Mouse (Mus musculus) neural tube, embryonic 12.5 days (tissue): ENCODE results near the gene Phf19. TPM values are rescaled to one million over a fixed set of nuclear protein-coding genes. Genes with fewer than 3 reads are reported as not detected.

Source experiments
- ATAC-seq: fragments of 200-750 bp; cut with Nextera tagmentation; 2 replicates; pipeline ENCODE4 v1.8.0; 2017; ENCODE audit warnings: low read depth, mild to moderate bottlenecking, moderate TSS enrichment, moderate library complexity; ENCODE audit not compliant: low FRiP score
- H3K27ac ChIP-seq: fragments of 300-500 bp; sonication (generic); 2 replicates; pipeline ENCODE4 v1.5.1; 2016
- H3K27me3 ChIP-seq: fragments of 300-500 bp; sonication (generic); replicated peaks from 2 replicates; pipeline ENCODE4 v1.6.1; 2016; ENCODE audit warnings: mild to moderate bottlenecking
- H3K36me3 ChIP-seq: fragments of 300-500 bp; sonication (generic); 2 replicates; pipeline ENCODE4 v1.6.1; 2016; ENCODE audit warnings: mild to moderate bottlenecking
- H3K4me1 ChIP-seq: fragments of 300-500 bp; sonication (generic); 2 replicates; pipeline ENCODE4 v1.6.1; 2016
- H3K4me2 ChIP-seq: fragments of 300-500 bp; sonication (generic); replicated peaks from 2 replicates; pipeline ENCODE4 v1.6.1; 2016; ENCODE audit warnings: mild to moderate bottlenecking
- H3K4me3 ChIP-seq: fragments of 300-500 bp; sonication (generic); 2 replicates; pipeline ENCODE4 v1.5.1; 2016
- H3K9ac ChIP-seq: fragments of 300-500 bp; sonication (generic); 2 replicates; pipeline ENCODE4 v1.6.1; 2016; ENCODE audit warnings: mild to moderate bottlenecking
- H3K9me3 ChIP-seq: fragments of 300-500 bp; sonication (generic); 2 replicates; pipeline ENCODE4 v1.6.1; 2016; ENCODE audit warnings: mild to moderate bottlenecking
- WGBS: fragments of 180-500 bp; shearing (Covaris S2); methylation state at CpG from one replicate; pipeline ENCODE4 v1.1.7; 2016; 5-methylcytosine and 5-hydroxymethylcytosine counted together
- polyA plus RNA-seq: library from polyadenylated mRNA; unstranded; fragments of >200 nt; fragmentation: Nextera tagmentation; extraction: Ambion mirVana; gene quantifications from 2 replicates; pipeline ENCODE4 v1.2.1, GENCODE M21; 2016

Phf19 gene
- polyA plus RNA-seq, 1 experiment from 2014 or later = 1.1 TPM

DNA sequence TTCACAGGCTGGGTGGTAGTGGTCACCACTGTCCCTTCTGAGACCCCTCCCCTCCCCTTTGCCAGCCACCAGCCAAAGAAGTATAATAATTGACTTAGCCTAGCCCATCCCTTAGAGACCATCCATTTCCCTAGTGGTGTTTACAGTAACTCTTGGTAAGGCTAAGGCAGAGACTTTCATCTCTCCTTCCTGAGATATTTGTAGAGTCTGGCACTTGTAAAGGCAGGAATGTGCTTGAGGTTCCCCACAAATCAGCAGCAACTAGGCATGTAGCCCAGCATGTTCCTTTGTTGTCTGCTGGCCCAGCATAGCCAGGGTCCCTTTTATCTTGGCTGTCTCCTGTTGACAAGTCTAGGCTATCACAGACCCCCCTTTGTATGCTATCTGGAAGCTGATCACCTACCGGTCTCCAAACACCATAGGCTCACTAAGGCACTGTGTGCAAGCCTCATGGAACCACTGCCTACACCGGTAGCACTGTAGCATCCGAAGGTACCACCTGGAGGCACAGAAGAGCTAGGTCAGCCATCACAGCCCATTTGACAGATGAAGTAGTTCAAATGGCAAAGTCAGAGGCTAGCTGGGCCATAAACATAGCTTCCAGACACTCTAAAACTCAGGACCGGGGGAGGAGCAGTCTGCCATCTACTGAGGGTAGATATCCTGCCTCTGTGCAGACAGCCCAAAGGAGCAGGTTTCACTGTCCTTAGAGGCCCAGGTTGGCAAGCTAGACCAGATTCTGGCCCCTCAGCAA, 10.0 kb downstream of the Phf19 start:
- WGBS = 71% methylated on average over 4 of the region's 4 CpGs
- ATAC-seq = no peak
- no peak overlapping the region for H3K9ac ChIP-seq
- H3K9me3 ChIP-seq = no peaks in the 10 kb centered on the region
- H3K36me3 ChIP-seq = no peaks in the 10 kb centered on the region
- peak overlapping the region; percentile 64 for H3K4me2 ChIP-seq
- H3K27ac ChIP-seq = no peak overlapping the region
- no peaks in the 10 kb centered on the region for H3K27me3 ChIP-seq
- no peak overlapping the region for H3K4me3 ChIP-seq
- H3K4me1 ChIP-seq = peaks cover 18% of the 10 kb centered on the region

- no peak for ATAC-seq
- no peak overlapping the region for H3K4me3 ChIP-seq
- no peak overlapping the region for H3K9ac ChIP-seq
- no peaks in the 10 kb centered on the region for H3K36me3 ChIP-seq
- H3K27me3 ChIP-seq = no peaks in the 10 kb centered on the region
- no peak overlapping the region for H3K4me2 ChIP-seq
- H3K9me3 ChIP-seq = no peaks in the 10 kb centered on the region
- WGBS = 89% methylated on average over 7 of the region's 7 CpGs
- no peak overlapping the region for H3K27ac ChIP-seq
- H3K4me1 ChIP-seq = peaks cover 18% of the 10 kb centered on the region
These were observed 10.6 kb downstream of the Phf19 start for GRCm38 (mm10) chr2:34903191-34903590.

DNA sequence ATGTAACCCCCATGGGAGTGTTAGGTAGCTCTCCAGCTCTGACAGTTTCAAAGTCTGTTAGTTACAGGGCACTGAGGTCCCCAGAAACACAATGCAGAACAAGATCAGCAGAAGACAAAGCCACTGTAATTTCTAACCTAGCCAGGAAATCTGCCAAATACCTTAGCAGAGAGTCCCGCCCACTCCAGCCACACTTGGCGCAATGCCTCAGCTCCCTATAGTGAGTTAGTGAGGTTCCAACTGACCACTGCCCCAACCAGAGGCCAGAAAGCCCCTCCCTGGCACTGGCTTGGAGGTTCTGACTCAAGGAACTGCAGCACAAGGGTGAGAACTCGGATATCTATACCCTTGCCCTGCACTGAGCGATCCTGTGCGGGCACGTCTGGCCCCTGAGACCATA, 11.1 kb downstream of the Phf19 start:
- WGBS = 90% methylated on average over 6 of the region's 6 CpGs
- Histone ChIP-seq H3K4me1 (peaks cover 18% of the 10 kb centered on the region), H3K27ac (no peak overlapping the region), H3K36me3 (no peaks in the 10 kb centered on the region), H3K4me3 (no peak overlapping the region), H3K9ac (no peak overlapping the region), H3K4me2 (no peak overlapping the region), H3K9me3 (no peaks in the 10 kb centered on the region), H3K27me3 (no peaks in the 10 kb centered on the region)
- no peak for ATAC-seq

GRCm38 (mm10) chr2:34901726-34902125, 12.1 kb downstream of the Phf19 start:
- no peak for ATAC-seq
- H3K4me1 ChIP-seq = peaks cover 16% of the 10 kb centered on the region
- H3K27ac ChIP-seq = no peak overlapping the region
- WGBS = 79% methylated on average over 4 of the region's 4 CpGs
- H3K4me2 ChIP-seq = no peak overlapping the region
- H3K4me3 ChIP-seq = no peak overlapping the region
- no peaks in the 10 kb centered on the region for H3K27me3 ChIP-seq
- no peaks in the 10 kb centered on the region for H3K9me3 ChIP-seq
- no peak overlapping the region for H3K9ac ChIP-seq
- no peaks in the 10 kb centered on the region for H3K36me3 ChIP-seq

DNA sequence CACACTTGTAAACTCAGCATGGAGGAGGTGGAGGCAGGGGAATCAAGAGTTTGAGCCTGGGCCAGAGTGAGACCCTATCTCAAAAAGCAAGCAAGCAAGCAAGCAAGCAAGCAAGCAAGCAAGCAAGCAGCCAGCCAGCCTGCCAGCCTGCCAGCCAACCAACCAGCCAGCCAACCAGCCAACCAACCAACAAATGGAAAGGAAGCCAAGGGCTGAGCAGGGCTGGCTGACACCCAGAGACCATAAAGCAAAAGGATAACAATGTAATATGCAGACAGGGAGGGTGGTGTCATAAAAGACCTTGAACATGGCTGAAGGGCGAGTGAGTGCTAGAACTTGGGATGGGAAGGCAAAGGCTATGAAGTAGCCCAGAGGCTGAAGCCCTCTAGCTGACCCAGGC, 13.4 kb downstream of the Phf19 start:
- H3K36me3 ChIP-seq = no peaks in the 10 kb centered on the region
- no peak for ATAC-seq
- H3K27me3 ChIP-seq = no peaks in the 10 kb centered on the region
- H3K4me3 ChIP-seq = no peak overlapping the region
- no peak overlapping the region for H3K4me2 ChIP-seq
- H3K27ac ChIP-seq = no peak overlapping the region
- WGBS = 78% methylated on average over 1 of the region's 1 CpGs
- peaks cover 14% of the 10 kb centered on the region for H3K4me1 ChIP-seq
- no peak overlapping the region for H3K9ac ChIP-seq
- H3K9me3 ChIP-seq = no peaks in the 10 kb centered on the region

GRCm38 (mm10) chr2:34899682-34900081, 14.1 kb downstream of the Phf19 start:
- H3K9ac ChIP-seq = no peak overlapping the region
- no peak overlapping the region for H3K4me2 ChIP-seq
- 83% methylated on average over 11 of the region's 11 CpGs for WGBS
- H3K27ac ChIP-seq = no peak overlapping the region
- no peaks in the 10 kb centered on the region for H3K36me3 ChIP-seq
- H3K4me3 ChIP-seq = no peak overlapping the region
- peaks cover 8% of the 10 kb centered on the region for H3K4me1 ChIP-seq
- no peak for ATAC-seq
- no peaks in the 10 kb centered on the region for H3K27me3 ChIP-seq
- H3K9me3 ChIP-seq = no peaks in the 10 kb centered on the region

GRCm38 (mm10) chr2:34897820-34898219, 16.0 kb downstream of the Phf19 start:
- ATAC-seq = no peak
- WGBS = 22% methylated on average over 10 of the region's 10 CpGs
- no peaks in the 10 kb centered on the region for H3K27me3 ChIP-seq
- no peak overlapping the region for H3K4me3 ChIP-seq
- no peak overlapping the region for H3K4me2 ChIP-seq
- H3K36me3 ChIP-seq = no peaks in the 10 kb centered on the region
- no peaks in the 10 kb centered on the region for H3K4me1 ChIP-seq
- no peak overlapping the region for H3K27ac ChIP-seq
- H3K9me3 ChIP-seq = no peaks in the 10 kb centered on the region
- H3K9ac ChIP-seq = no peak overlapping the region

DNA sequence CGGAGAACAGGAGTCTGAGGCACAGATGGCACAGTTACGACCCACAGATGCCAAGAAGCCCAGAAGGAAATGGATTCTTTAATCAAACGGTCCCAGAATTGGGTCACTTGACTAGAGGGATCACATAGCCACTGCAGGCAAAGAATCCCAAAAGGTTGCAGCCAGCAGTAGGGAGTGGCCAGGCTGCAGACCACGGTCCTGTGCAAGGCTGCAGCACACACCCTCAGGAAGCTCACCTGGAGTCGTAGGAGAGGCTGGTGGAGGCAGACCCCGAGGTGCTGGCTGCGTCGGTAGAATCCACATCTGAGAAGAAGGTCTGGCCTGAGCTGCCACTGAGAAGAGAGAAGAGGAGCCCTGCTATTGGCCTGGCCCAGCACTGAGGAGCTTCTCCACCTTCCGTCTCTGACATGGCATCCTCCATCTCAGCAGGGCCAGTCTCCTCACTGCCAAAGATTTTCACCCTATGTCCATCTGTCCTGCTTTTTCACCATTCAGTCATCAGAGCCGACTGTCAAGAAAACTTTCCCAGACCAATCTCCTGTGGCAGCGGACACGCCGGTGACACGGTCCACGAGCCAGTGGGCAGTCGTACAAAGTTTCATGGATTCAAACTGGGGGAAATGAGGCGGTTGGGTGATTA, 16.9 kb downstream of the Phf19 start:
- ATAC-seq = no peak
- no peak overlapping the region for H3K4me2 ChIP-seq
- 83% methylated on average over 17 of the region's 17 CpGs for WGBS
- H3K36me3 ChIP-seq = no peaks in the 10 kb centered on the region
- H3K27ac ChIP-seq = no peak overlapping the region
- no peaks in the 10 kb centered on the region for H3K27me3 ChIP-seq
- H3K4me3 ChIP-seq = no peak overlapping the region
- H3K9ac ChIP-seq = no peak overlapping the region
- no peaks in the 10 kb centered on the region for H3K9me3 ChIP-seq
- H3K4me1 ChIP-seq = no peaks in the 10 kb centered on the region

DNA sequence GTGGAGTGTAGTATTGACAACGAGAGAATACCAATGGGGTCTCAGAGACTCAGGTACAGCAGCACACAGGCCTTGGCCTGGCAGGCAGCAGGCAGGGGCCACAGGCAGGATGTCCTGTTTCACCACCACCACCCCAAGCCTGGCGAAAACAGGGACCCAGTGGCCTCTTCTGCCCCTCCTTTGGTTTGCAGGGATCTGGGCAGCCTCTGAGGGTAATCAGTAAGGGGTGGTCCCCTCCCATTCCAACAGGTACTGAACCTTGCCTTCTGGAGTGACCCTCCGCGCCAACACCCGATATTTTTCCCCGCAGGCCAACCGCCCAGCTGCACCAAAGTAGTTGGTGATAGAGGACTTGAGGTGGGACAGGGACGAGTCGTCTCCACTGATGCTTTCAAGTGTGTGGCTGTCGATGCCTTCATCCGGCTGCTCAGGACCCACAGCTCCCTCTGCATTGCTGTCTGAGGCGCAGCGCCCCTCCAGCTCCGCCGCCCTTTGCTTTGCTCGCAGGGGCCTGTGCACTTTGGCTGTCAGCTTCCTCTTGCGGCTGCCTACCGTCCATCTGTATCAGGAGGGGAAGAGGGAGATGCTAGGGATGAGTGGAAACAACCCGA, 18.2 kb downstream of the Phf19 start:
- no peak overlapping the region for H3K4me2 ChIP-seq
- no peaks in the 10 kb centered on the region for H3K36me3 ChIP-seq
- H3K4me3 ChIP-seq = no peak overlapping the region
- WGBS = 80% methylated on average over 19 of the region's 19 CpGs
- no peak overlapping the region for H3K9ac ChIP-seq
- no peak for ATAC-seq
- no peaks in the 10 kb centered on the region for H3K4me1 ChIP-seq
- H3K27me3 ChIP-seq = no peaks in the 10 kb centered on the region
- no peak overlapping the region for H3K27ac ChIP-seq
- H3K9me3 ChIP-seq = no peaks in the 10 kb centered on the region

DNA sequence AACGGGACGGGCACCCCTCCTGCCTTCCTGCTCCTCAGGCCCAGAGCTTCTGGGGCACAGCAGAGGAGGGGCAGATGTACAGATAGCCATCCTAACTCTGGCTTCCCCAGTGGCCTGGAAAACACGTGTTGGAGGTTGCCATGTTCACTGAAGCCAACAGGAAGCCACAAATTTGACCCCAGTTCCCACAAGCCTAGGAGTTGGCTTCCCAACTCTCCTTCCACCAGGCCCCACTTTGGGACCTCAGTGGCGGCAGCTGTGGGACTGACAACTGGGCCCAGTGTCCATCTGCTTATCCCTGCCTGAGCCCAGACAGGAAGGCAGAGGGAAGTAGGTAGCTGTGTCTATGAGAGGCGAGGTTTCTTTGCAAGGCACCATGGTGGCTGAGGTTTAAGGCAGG, 19.9 kb downstream of the Phf19 start:
- Histone ChIP-seq H3K9ac (no peak overlapping the region), H3K4me3 (no peak overlapping the region), H3K4me2 (no peak overlapping the region), H3K9me3 (no peaks in the 10 kb centered on the region), H3K4me1 (no peaks in the 10 kb centered on the region), H3K27me3 (no peaks in the 10 kb centered on the region), H3K36me3 (no peaks in the 10 kb centered on the region), H3K27ac (no peak overlapping the region)
- WGBS = 77% methylated on average over 5 of the region's 5 CpGs
- no peak for ATAC-seq

DNA sequence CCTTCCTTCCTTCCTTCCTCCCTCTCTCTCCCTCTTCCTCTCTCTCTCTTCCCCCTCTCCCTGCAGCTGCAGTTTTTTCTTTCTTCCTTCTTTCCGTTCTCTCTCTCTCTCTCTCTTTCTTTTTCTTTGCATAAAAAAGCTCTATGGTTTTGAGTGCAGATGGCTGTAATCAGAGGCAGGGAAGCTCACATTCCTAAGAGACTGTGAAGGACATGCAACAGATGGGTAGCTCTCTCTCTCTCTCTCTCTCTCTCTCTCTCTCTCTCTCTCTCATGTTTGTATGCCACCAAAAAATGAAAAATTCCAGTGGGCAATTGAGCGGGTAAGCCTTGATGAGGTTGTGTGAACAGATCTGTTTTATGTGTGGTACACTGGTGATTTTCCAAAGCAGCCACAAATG, 29.6 kb downstream of the Phf19 start:
- no peaks in the 10 kb centered on the region for H3K9me3 ChIP-seq
- H3K27me3 ChIP-seq = 0 out of 2 replicates have a peak, but pooled peaks cover 6% of the 10 kb centered on the region
- H3K4me2 ChIP-seq = no peak overlapping the region
- H3K9ac ChIP-seq = no peak overlapping the region
- H3K4me3 ChIP-seq = no peak overlapping the region
- ATAC-seq = no peak
- 73% methylated on average over 2 of the region's 2 CpGs for WGBS
- H3K36me3 ChIP-seq = no peaks in the 10 kb centered on the region
- H3K27ac ChIP-seq = no peak overlapping the region
- no peaks in the 10 kb centered on the region for H3K4me1 ChIP-seq

- WGBS = 70% methylated on average over 5 of the region's 5 CpGs
- Histone ChIP-seq H3K27ac (no peak overlapping the region), H3K27me3 (0 out of 2 replicates have a peak, but pooled peaks cover 6% of the 10 kb centered on the region), H3K9ac (no peak overlapping the region), H3K4me3 (no peak overlapping the region), H3K4me1 (no peaks in the 10 kb centered on the region), H3K36me3 (no peaks in the 10 kb centered on the region), H3K4me2 (no peak overlapping the region), H3K9me3 (no peaks in the 10 kb centered on the region)
- ATAC-seq = no peak
These were observed 30.6 kb downstream of the Phf19 start for GRCm38 (mm10) chr2:34883190-34883589.
